Mouse (Mus musculus): ENCODE data around the gene P2rx4. TPM values are rescaled to one million over a fixed set of nuclear protein-coding genes. Genes with fewer than 3 reads are reported as not detected.

The P2rx4 gene
- polyA plus RNA-seq, 1 experiment = 21.0 TPM

DNA sequence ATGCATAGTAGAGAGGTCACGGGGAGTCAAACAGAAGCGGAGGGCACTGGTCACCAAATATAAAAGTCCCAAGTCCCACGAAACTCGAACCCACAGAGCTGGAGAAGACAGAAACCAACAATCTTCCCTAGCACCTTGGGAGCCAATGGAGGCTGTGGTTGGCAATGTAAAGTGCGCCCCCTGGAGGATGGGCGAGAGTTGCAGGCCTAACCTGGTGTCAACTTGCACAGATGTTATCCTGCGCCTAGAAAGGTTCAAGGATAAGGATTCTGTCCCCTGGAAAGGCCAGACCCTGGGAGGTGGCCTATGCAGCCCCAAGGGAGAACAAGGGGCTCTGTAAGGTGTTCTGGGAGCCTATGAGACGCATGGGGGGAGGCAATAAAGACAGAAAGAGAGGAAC, 24.0 kb downstream of the P2rx4 start:
- Histone ChIP-seq H3K27me3 (ENCODE audit: control insufficient read depth, insufficient read depth, low read length, poor library complexity, severe bottlenecking) (no peaks in the 10 kb centered on the region), H3K36me3 (ENCODE audit: control insufficient read depth, insufficient read depth, low read length, poor library complexity, severe bottlenecking) (no peaks in the 10 kb centered on the region), H3K27ac (ENCODE audit: insufficient read depth, low read length) (no peak overlapping the region), H3K9ac (ENCODE audit: low read depth, poor library complexity, severe bottlenecking) (no peak overlapping the region), H3K4me3 (ENCODE audit: low read depth, low read length) (no peak overlapping the region), H3K9me3 (replicated peaks; ENCODE audit: control insufficient read depth, insufficient read depth, low read length, poor library complexity, severe bottlenecking) (no peaks in the 10 kb centered on the region), H3K4me1 (ENCODE audit: control insufficient read depth, insufficient read depth, low read length) (no peaks in the 10 kb centered on the region)
- TF ChIP-seq EP300 (IDR thresholded peaks at IDR 0.05; ENCODE audit: insufficient read depth, low read depth, low read length) = no peak
- peak; percentile 92 for TF ChIP-seq CTCF (IDR thresholded peaks at IDR 0.05; ENCODE audit: low read depth, low read length)
- no peak for TF ChIP-seq POLR2A (IDR thresholded peaks at IDR 0.05; ENCODE audit: insufficient read depth, low read length)

DNA sequence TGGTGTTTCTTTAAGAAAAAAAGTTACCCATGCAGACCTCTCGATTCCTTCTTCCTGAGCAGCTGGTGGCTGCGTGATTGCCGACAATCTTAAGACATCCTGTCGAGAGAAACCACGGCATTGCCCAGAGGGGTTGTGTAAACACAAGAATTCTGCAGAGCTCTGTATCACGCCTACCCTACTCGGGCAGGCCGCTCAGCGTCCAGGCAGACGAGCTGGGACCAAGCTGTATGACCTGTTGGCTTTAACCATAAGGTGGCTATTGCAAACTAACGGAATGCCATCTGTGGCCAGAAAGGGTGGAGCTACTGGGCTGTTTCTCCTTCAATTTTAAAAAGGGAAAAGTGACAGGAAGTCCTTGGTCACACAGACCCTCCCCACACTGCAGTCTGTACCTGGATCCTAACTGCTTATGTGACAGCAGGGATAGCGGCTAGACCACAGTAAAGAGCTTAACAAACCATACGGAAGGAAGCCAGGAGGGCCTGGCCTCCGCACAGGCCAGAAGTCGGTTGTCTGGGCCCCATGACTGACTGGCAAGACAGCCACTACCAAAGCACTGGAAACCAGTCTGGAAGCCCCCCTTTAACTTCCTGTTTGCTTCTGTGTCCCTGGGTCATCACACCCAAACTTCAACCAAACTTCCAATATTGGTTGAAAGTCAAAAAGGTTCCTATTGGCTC, 24.8 kb downstream of the P2rx4 start:
- TF ChIP-seq EP300 (IDR thresholded peaks at IDR 0.05; ENCODE audit: insufficient read depth, low read depth, low read length) (no peak), POLR2A (IDR thresholded peaks at IDR 0.05; ENCODE audit: insufficient read depth, low read length) (no peak), CTCF (IDR thresholded peaks at IDR 0.05; ENCODE audit: low read depth, low read length) (no peak)
- Histone ChIP-seq H3K27me3 (ENCODE audit: control insufficient read depth, insufficient read depth, low read length, poor library complexity, severe bottlenecking) (no peaks in the 10 kb centered on the region), H3K4me3 (ENCODE audit: low read depth, low read length) (no peak overlapping the region), H3K4me1 (ENCODE audit: control insufficient read depth, insufficient read depth, low read length) (no peaks in the 10 kb centered on the region), H3K9me3 (replicated peaks; ENCODE audit: control insufficient read depth, insufficient read depth, low read length, poor library complexity, severe bottlenecking) (no peaks in the 10 kb centered on the region), H3K36me3 (ENCODE audit: control insufficient read depth, insufficient read depth, low read length, poor library complexity, severe bottlenecking) (no peaks in the 10 kb centered on the region), H3K9ac (ENCODE audit: low read depth, poor library complexity, severe bottlenecking) (no peak overlapping the region), H3K27ac (ENCODE audit: insufficient read depth, low read length) (no peak overlapping the region)

DNA sequence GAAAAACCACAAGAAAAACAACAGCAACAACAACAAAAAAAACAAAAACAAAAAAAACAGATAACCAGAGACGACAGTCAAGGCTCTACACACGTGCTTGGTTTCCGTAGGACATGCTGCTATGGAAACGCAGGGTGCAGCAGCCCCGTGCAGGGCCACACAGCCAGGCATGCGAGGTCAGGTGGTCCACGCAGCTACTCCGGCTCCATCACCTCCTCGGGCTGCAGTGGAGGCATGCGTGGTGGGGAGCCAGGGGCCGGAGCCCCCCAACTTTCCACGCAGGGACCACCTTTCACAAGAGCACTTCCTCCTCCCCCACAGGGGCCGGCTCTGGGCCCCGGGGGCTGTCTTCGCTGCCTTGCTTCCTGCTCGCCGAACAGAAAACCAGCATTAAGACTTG, 26.5 kb downstream of the P2rx4 start:
- Histone ChIP-seq H3K9me3 (replicated peaks; ENCODE audit: control insufficient read depth, insufficient read depth, low read length, poor library complexity, severe bottlenecking) (no peaks in the 10 kb centered on the region), H3K4me3 (ENCODE audit: low read depth, low read length) (no peak overlapping the region), H3K9ac (ENCODE audit: low read depth, poor library complexity, severe bottlenecking) (no peak overlapping the region), H3K36me3 (ENCODE audit: control insufficient read depth, insufficient read depth, low read length, poor library complexity, severe bottlenecking) (no peaks in the 10 kb centered on the region), H3K27ac (ENCODE audit: insufficient read depth, low read length) (no peak overlapping the region), H3K4me1 (ENCODE audit: control insufficient read depth, insufficient read depth, low read length) (no peaks in the 10 kb centered on the region), H3K27me3 (ENCODE audit: control insufficient read depth, insufficient read depth, low read length, poor library complexity, severe bottlenecking) (no peaks in the 10 kb centered on the region)
- TF ChIP-seq POLR2A (IDR thresholded peaks at IDR 0.05; ENCODE audit: insufficient read depth, low read length) (no peak), EP300 (IDR thresholded peaks at IDR 0.05; ENCODE audit: insufficient read depth, low read depth, low read length) (no peak), CTCF (IDR thresholded peaks at IDR 0.05; ENCODE audit: low read depth, low read length) (no peak)

DNA sequence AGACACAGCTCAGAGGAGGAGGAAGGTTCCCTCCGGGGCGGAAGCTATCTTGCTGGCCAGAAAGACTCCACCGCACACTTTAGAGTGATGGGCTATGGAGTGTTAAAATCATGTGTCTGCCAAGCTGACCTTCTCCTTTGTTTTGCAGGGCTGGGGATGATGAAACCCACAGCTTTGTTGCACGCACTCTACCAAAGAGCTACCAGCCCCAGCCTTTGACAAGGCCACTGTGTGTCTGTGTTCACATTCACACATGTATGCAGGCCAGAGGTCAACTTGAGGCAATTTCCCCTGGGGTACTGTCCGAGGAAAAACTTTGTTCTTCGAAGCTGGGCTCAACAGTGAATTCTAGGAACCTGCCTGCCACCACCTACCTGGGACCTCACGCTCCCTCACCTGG, 28.5 kb downstream of the P2rx4 start:
- no peaks in the 10 kb centered on the region for H3K27me3 ChIP-seq (ENCODE audit: control insufficient read depth, insufficient read depth, low read length, poor library complexity, severe bottlenecking)
- H3K36me3 ChIP-seq (ENCODE audit: control insufficient read depth, insufficient read depth, low read length, poor library complexity, severe bottlenecking) = no peaks in the 10 kb centered on the region
- TF ChIP-seq EP300 (IDR thresholded peaks at IDR 0.05; ENCODE audit: insufficient read depth, low read depth, low read length) (no peak), POLR2A (IDR thresholded peaks at IDR 0.05; ENCODE audit: insufficient read depth, low read length) (no peak), CTCF (IDR thresholded peaks at IDR 0.05; ENCODE audit: low read depth, low read length) (no peak)
- no peaks in the 10 kb centered on the region for H3K9me3 ChIP-seq (replicated peaks; ENCODE audit: control insufficient read depth, insufficient read depth, low read length, poor library complexity, severe bottlenecking)
- H3K9ac ChIP-seq (ENCODE audit: low read depth, poor library complexity, severe bottlenecking) = no peak overlapping the region
- H3K27ac ChIP-seq (ENCODE audit: insufficient read depth, low read length) = no peak overlapping the region
- H3K4me1 ChIP-seq (ENCODE audit: control insufficient read depth, insufficient read depth, low read length) = no peaks in the 10 kb centered on the region
- no peak overlapping the region for H3K4me3 ChIP-seq (ENCODE audit: low read depth, low read length)

DNA sequence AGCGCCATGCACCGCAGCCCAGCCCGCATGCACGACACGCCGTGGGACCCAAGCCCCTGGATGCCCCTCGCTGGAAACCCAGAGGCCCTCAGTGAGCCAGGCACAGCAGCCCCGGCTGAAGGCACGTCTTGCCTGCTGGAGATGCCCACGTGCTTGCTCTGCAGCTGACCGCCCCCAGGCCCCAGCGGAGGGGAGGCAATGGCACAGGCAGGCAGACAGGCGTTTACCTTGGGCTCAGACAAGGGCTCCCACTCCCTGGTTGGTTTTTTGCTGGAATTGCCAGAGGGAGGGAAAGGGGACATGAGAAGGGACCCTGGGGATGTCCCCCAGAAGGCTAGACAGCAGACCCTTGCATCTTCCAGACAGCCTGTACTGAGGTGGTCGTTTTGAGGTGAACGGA, 29.4 kb downstream of the P2rx4 start:
- no peak overlapping the region for H3K4me3 ChIP-seq (ENCODE audit: low read depth, low read length)
- H3K27ac ChIP-seq (ENCODE audit: insufficient read depth, low read length) = no peak overlapping the region
- TF ChIP-seq POLR2A (IDR thresholded peaks at IDR 0.05; ENCODE audit: insufficient read depth, low read length) (no peak), EP300 (IDR thresholded peaks at IDR 0.05; ENCODE audit: insufficient read depth, low read depth, low read length) (no peak), CTCF (IDR thresholded peaks at IDR 0.05; ENCODE audit: low read depth, low read length) (no peak)

DNA sequence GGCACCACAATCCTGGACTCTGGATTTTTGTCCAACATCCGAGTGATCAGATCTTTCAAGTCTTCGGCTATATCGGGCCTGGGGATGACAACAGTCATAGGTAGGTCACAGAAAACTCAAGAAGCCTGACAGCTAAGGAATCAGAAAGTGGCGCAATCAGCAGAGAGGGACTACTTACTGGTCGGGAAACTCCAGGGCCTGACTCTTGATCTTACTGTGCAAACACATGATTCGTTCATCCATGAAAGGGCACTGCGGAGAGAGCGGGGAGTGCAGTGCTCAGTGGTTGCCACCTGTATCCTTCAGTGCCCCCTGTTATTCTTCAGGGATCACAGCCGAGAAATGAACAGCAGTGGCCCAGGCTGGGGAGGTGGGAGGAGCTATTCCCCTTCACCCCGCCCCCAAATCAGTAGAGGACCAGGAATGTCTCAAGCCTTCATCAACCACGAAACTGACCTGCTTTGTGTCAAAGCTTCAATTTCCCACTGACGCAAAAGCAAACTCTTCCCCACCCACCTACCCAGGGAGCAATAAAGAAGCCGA, 36.6 kb downstream of the P2rx4 start:
- no peaks in the 10 kb centered on the region for H3K27me3 ChIP-seq (ENCODE audit: control insufficient read depth, insufficient read depth, low read length, poor library complexity, severe bottlenecking)
- H3K4me1 ChIP-seq (ENCODE audit: control insufficient read depth, insufficient read depth, low read length) = no peaks in the 10 kb centered on the region
- H3K27ac ChIP-seq (ENCODE audit: insufficient read depth, low read length) = no peak overlapping the region
- H3K4me3 ChIP-seq (ENCODE audit: low read depth, low read length) = peak overlapping the region; percentile 55
- TF ChIP-seq CTCF (IDR thresholded peaks at IDR 0.05; ENCODE audit: low read depth, low read length) (no peak), POLR2A (IDR thresholded peaks at IDR 0.05; ENCODE audit: insufficient read depth, low read length) (no peak), EP300 (IDR thresholded peaks at IDR 0.05; ENCODE audit: insufficient read depth, low read depth, low read length) (no peak)
- no peak overlapping the region for H3K9ac ChIP-seq (ENCODE audit: low read depth, poor library complexity, severe bottlenecking)
- no peaks in the 10 kb centered on the region for H3K36me3 ChIP-seq (ENCODE audit: control insufficient read depth, insufficient read depth, low read length, poor library complexity, severe bottlenecking)
- no peaks in the 10 kb centered on the region for H3K9me3 ChIP-seq (replicated peaks; ENCODE audit: control insufficient read depth, insufficient read depth, low read length, poor library complexity, severe bottlenecking)

More for the DNA sequence above, 29.4 kb downstream of the P2rx4 start:
- no peaks in the 10 kb centered on the region for H3K9me3 ChIP-seq (replicated peaks; ENCODE audit: control insufficient read depth, insufficient read depth, low read length, poor library complexity, severe bottlenecking)
- H3K4me1 ChIP-seq (ENCODE audit: control insufficient read depth, insufficient read depth, low read length) = no peaks in the 10 kb centered on the region
- H3K27me3 ChIP-seq (ENCODE audit: control insufficient read depth, insufficient read depth, low read length, poor library complexity, severe bottlenecking) = no peaks in the 10 kb centered on the region
- no peaks in the 10 kb centered on the region for H3K36me3 ChIP-seq (ENCODE audit: control insufficient read depth, insufficient read depth, low read length, poor library complexity, severe bottlenecking)
- no peak overlapping the region for H3K9ac ChIP-seq (ENCODE audit: low read depth, poor library complexity, severe bottlenecking)

Data from ES-Bruce4 (cell line).